Mouse (Mus musculus) liver, postnatal 0 days (tissue): ENCODE data around the gene Fbxl18.

Source experiments
- CTCF ChIP-seq: sonication (generic); IDR thresholded peaks from 2 replicates; pipeline ENCODE4 v1.5.1; 2016; ENCODE audit warnings: antibody characterized with exemption, low read depth
- EP300 ChIP-seq: IDR thresholded peaks from 2 replicates; pipeline ENCODE4 v1.6.1; 2016; ENCODE audit warnings: antibody characterized with exemption, low read depth, mild to moderate bottlenecking

DNA sequence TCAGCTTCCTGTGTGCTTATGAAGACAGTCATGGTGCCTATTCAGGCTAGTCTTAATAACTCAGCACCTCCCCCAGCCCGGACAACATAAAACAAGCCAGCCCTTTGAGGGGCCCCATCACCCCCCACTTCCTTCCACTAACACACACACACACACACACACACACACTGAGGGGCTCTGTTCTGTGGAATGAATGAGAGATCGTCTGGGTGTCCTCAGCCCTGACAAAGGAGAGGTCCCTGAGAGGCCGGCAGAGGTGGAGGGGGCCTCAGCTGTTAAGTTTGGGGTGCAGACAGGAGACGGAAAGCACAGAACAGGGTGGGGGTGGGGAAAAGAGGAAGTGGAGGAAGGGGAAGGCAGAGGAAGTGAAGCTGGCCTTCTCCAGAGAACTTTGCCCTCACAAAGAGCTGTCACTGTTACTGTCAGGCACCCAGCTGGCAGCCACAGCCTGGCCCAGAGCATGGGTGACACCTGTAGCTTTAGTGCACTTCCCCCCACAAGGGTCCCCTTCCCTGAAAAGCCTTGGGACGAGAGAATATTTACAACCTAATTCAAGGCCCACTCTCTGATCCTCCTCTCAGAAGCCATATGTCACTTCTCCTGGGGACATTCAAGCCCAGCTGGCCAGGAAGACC is 13.8 kb upstream of the Fbxl18 start:
- TF ChIP-seq CTCF (no peak), EP300 (no peak; the same call in 1 of the 2 replicates)
